Mouse (Mus musculus) heart, postnatal 10 days (tissue): ENCODE measurements around the gene Svbp. TPM values are rescaled to one million over a fixed set of nuclear protein-coding genes. Genes with fewer than 3 reads are reported as not detected.
A peak's percentile ranks its signal among the peaks of the same experiment; 100 is the strongest.

Experiments
- DNase-seq, 2 experiments: peaks; one replicate each; pipeline ENCODE4 v3.0.0; 2021
- intact Hi-C: fragments of 180-260 bp; cut with DNase I; formaldehyde crosslinking; loops from one replicate; pipeline ENCODE4 v1.15.1; 2025
- total RNA-seq, 2 experiments: library from RNA; stranded (reverse); gene quantifications; 2 replicates each; pipeline ENCODE4 v1.2.3; 2021

Gene Svbp
- total RNA-seq, 2 experiments from 2014 or later, result 30.0 to 30.9 TPM

DNA sequence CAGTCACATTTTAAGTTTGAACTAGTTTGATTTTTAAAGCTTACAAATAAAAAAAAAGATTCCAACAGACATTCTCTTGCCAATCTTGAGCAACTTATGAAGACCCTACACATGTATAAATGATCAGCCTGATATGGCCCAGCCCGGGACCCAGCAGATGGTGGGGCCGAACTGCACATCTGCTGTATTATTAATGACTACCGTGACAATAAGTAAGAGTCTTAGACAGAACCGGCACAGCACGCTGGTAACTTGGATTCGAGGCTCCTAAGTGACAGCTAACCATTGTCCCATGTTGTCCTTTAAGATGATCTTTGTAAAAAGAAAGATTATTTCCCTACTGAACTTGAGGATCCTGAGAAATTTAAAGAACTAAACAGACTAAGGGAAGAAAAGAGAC is 5.7 kb upstream of the Svbp start:
- DNase-seq, result no peak
- intact Hi-C loops, result no loop called here

DNA sequence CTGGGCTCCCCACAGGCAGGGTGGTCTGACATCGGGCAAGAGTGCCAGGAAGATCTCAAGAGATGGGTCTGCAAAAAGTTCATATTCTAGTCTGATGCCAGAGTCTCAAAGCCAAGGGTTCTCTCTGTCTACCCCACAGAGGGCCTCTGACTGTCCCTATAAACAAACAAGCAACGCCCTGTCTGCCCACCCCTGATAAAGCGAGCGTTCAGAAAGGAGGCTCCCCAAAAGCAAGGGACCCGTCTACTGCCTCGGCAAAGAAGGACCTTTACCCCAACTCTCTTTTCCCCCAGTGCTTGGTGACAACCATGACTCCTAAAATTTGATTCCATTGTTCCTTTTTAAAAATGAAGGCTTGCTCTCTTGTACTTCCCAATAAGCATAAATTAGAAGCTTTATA is 5.2 kb upstream of the Svbp start, which contains the start of gene Ermap:
Gene Ermap, minus strand, starts transcription at position 148 of the 400 bp plus-strand sequence.
- intact Hi-C loops, result no loop called here
- no peak for DNase-seq

DNA sequence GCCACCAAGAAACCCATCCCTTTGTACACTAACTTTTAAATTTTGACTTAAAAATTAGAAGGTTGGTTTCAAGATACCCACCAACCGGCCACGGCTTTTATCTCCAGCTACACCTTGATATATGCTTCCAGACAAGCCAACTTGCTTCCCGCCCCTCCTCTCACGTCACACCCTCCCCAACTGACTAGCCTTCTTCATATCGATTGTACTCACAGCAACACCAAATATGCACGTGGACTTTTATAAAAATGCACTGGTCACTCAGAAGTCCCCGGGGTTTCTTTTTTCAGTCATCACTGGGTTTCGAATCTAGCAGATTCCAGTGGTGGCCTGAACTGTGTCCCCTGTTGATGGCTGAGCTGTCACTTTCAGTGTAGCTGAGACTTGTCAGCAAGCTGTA is 4.5 kb upstream of the Svbp start:
- intact Hi-C loops, result no loop called here
- DNase-seq, result no peak

DNA sequence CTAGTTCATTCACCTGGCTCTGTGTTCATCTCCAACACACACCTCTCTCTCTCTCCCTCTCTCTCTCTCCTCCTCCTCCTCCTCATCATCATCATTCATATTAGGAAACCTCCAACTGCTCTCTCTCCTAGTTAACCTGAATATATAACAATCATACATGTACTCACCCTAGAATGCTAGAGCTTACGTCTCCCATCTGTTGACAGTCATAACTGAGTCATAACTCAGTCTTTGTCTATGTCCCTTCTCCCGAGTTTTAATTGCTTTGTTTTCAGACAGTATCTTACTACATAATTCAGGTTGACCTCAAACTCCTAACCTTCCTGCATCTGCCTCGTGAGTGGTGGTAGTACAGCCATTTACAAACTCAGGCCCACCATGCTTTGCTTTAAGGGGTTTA is 3.8 kb upstream of the Svbp start:
- intact Hi-C loops, result no loop called here
- no peak for DNase-seq

DNA sequence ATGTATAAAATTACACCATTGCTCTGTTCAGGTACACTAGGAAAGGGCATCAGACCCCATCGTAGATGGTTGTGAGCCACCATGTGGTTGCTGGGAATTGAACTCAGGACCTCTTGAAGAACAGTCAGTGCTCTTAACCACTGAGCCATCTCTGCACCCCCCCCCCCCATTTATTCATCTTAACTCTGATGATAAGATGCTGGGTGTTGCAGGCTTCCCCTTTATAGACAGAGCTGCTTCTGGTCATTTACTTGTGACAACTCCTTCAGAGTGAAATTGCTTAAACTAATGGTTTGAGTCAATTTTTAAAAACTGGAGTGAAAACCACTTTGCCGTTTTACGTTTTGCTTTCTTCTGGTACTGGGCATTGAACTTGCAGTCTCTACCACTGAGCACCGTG is 2.3 kb upstream of the Svbp start:
- DNase-seq, result no peak
- intact Hi-C loops, result no loop called here

DNA sequence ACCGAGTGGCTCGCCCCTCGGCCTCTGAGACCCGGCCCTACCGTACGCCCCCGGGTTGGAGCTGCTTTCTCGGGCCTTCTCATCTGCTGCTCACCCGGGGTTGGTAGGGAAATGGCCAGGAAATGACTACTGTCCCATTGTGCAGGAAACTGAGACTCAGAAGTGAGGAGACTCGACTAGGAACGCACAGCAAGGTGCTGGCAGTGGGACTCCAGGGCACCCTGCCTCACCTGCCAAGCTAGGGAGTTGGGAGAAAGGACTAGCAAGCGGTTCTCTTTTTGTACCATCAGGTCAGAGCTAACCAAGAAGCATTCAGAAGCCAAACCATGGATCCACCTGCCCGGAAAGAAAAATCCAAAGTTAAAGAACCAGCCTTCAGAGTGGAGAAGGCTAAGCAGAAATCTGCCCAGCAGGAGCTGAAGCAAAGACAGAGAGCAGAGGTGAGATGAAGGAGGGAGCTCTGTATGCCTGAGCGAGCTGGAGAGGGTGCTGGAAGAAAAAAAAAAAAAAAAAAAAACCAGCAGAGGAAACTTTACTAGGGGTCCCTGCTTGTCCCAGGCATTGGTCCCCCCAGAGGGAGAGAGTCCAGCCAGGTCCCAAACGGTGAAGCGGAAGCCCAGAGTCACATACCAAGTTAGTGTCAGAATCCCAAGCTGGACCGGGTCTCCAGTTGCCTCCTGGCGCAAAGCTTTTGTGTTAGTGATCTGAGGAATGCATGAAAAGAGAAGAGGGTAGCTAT is 645 bp downstream of the Svbp start:
- intact Hi-C loops, result loop anchor here (2.0 kb wide), 1 partner anchor 21 kb away; the partner anchor contains the start of gene Zfp691
- no peak for DNase-seq

DNA sequence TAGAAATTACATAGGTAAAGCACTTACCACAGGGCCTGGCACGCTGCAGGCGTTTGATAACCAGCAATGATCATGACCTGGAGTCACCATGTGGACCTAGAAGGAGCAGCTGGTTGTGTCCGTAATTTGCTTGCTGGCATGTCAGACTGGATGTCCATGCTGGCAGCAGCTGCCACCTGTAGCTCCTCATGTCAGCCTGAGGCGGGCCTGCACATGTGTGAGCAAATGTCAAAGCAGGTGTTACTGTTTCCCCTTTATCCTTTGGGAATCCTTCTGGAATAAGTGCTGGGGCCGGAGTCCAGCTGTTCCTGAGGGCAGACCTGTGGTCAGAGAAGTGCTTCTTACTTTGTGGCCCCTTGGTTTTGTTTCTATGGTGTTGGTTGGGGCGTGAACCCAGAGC is 3.0 kb downstream of the Svbp start:
- no peak for DNase-seq
- intact Hi-C loops, result loop anchor here (2.0 kb wide), 1 partner anchor 25 kb away; no protein-coding TSS in a partner anchor

DNA sequence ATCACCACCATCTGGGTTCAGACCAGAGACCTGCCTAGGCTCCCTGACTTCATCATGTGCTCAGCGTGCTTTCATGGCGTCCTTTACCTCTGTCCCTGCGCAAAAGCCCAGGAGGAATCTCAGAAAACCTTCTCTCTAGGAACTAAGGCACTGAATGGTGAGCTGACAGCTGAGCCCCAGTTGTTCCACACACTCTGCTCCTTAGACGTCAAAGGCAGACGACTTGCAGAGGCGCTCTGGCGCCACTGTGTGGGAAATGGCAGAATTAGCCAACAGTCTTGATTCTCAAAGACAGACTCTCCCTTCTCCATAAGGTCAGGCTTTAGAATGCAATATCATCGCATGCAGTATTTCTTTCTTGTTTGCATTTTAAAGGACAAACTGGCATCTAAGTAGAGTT is 9.6 kb downstream of the Svbp start:
- intact Hi-C loops, result loop anchor here (1.0 to 2.0 kb wide), 2 partner anchors 46 to 199 kb away; no protein-coding TSS in a partner anchor
- DNase-seq, result peak; percentile 65 to 75

DNA sequence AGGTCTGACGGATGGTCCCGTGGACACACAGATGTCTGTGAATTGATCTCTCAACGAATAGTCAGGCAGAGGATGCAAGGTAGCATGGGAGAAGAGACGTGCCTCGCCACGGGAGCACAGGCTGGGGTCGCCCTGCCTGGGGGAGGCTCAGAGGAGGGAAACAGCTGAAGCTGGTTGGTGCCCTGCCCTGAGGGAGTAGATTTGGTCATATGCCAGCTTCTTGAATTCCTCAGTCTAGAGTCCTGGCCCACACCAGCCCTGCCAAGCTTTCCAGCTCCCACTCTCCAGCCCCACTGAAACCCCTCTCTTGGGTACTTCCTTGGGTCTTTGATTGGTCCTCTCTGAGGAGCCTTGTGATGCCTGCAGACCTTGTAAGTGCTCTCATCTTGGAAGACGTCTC is 21.6 kb downstream of the Svbp start:
- intact Hi-C loops, result no loop called here
- DNase-seq, result no peak

GRCm38 (mm10) chr4:119218169-119218568 is 23.1 kb downstream of the Svbp start, which contains the start of gene Tmem269:
Gene Tmem269, minus strand, starts transcription at chr4:119218217.
- intact Hi-C loops, result no loop called here
- no peak for DNase-seq

- intact Hi-C loops, result loop anchor here (2.0 kb wide), 1 partner anchor 25 kb away; no protein-coding TSS in a partner anchor
- no peak for DNase-seq
These were observed 28.6 kb downstream of the Svbp start for GRCm38 (mm10) chr4:119223696-119224095.

GRCm38 (mm10) chr4:119224534-119224933 is 29.4 kb downstream of the Svbp start:
- intact Hi-C loops, result no loop called here
- no peak for DNase-seq

- intact Hi-C loops, result no loop called here
- DNase-seq, result no peak
These were observed 30.6 kb downstream of the Svbp start for GRCm38 (mm10) chr4:119225719-119226118.

DNA sequence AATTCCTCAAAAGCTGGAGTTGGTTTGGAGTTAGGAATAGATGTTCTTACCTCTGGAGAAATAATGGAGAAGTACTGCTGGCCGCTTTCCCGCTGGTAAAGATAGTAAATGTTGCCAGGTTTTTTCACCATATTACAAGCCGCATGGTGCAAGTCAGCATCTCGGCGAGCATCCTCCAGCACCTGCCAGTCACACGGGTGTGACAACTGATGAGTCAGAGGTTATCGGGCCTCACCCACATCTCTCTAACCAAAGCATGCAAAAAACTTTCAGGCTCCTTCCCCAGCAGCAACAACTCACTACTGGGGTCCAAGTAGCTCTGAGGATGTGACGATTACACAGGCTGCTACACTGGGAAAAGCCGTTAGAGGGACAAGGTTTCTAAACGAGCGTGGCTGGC is 31.6 kb downstream of the Svbp start:
- intact Hi-C loops, result no loop called here
- DNase-seq, result no peak

DNA sequence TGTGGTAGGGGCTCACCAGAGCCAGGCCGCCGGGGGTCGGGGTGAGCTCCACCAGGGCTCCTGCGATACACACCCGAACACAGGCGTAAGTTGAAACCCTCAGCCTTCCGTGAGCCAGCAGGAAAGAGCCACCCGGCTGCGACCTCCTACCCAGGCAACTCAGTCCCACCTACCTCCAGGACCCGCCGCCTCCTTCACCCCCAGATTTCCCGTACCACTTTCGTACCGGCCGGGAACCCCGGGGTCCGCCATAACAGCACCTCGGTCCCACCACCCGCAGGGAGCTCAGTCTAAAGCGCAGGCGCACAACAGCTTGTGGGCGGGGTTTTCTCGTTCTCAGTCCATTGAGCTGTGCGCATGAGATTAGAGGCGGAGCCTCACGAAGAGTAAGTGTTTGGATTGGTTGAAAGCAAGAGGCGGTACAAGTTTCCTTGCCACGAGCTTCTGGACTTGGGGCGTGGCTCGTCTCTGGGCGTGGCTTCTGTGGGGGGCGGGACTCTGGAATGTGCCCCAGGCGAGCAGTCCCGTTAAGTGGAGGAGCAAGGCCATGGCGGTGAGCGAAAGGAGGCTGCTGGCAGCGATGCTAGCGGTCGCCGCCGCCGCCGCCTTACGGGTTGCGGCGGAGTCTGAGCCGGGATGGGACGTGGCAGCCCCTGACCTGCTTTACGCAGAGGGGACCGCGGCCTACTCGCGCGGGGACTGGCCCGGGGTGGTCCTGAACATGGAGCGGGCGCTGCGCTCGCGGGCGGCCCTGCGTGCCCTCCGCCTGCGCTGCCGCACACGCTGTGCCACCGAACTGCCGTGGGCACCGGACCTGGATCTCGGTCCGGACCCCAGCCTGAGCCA is 37.5 kb downstream of the Svbp start, which contains the start of the genes AU022252 and P3h1:
Gene AU022252, minus strand, starts transcription at position 303 of the 846 bp plus-strand sequence.
Gene P3h1, plus strand, starts transcription at position 506 of the 846 bp plus-strand sequence.
- DNase-seq, result peak; percentile 100
- intact Hi-C loops, result loop anchor here (2.0 kb wide), 1 partner anchor 54 kb away; no protein-coding TSS in a partner anchor

DNA sequence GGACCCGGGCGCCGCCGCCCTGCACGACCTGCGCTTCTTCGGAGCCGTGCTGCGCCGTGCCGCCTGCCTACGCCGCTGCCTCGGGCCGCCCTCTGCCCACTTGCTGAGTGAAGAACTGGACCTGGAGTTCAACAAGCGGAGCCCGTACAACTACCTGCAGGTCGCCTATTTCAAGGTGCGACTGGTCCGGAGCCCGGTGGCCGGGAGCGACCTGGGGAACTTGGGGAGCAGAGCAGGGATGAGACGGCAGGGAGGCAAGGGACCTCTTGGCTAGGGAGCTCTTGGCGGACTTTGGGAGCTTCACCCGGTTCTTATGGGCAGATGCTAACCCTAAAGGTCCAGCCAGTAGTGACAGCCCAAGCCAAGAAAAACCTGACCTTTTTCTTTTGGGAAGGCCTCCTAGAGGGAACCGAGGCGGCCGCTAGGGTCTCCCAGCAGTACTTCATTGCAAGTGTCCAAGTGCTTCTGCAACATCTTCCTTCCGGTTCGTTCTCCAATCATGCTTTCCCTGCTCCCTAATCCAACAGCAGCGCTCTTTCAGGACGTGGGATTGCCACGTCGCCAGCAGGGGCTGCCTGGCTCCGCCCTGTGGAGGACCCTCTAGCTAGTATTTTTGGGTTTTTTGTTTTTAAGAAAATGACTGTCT is 38.3 kb downstream of the Svbp start:
- peak; percentile 64 to 66 for DNase-seq
- intact Hi-C loops, result loop anchor here (2.0 kb wide), 1 partner anchor 55 kb away; no protein-coding TSS in a partner anchor

- intact Hi-C loops, result no loop called here
- no peak for DNase-seq
These were observed 39.2 kb downstream of the Svbp start for GRCm38 (mm10) chr4:119234348-119234747.

DNA sequence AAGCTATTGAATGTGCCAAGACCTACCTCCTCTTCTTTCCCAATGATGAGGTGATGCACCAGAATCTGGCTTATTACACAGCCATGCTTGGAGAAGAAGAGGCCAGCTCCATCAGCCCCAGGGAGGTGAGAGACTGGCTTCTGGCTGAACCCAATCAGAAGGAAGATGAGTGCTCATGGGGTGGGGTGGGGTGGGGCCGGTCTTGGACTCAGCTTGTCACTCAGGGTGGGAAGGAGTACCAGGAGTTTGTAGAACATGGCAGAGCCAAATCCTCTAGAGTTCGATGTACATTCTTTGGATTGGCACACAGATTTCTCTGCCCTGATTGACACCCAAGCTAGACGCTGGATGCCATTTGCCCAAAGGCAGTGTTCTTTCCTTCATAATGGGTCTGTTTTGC is 43.6 kb downstream of the Svbp start:
- intact Hi-C loops, result loop anchor here (2.0 to 5.0 kb wide), 2 partner anchors 100 to 184 kb away; partner anchors contain the start of genes Ppcs and Zmynd12
- DNase-seq, result no peak

DNA sequence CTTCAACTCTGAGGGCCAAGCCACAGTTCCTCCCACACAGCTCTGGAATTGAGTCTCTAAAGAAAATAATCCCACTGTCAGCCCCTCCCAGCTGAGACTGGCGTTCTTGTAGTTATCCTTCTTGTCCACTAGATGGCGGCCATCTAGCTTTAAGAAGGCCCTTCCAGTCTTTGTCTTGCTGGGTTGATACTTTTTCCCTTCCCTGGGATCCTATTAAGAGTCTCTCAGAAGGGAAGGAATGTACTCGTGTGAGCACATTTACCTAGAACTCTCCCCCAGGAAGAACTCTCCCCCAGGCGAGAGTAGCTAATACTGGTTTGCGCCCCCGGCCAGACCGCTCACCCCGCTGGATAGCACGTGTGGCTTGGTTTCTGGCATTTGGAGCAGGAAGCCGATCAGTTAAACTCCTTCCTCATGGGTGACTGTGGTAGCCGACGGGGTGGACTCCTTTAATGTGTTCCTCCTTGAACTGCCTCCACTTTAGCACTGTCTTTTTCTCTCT is 44.1 kb downstream of the Svbp start:
- intact Hi-C loops, result loop anchor here (2.0 to 5.0 kb wide), 2 partner anchors 100 to 183 kb away; partner anchors contain the start of genes Ppcs and Zmynd12
- DNase-seq, result peak; percentile 65 to 66

DNA sequence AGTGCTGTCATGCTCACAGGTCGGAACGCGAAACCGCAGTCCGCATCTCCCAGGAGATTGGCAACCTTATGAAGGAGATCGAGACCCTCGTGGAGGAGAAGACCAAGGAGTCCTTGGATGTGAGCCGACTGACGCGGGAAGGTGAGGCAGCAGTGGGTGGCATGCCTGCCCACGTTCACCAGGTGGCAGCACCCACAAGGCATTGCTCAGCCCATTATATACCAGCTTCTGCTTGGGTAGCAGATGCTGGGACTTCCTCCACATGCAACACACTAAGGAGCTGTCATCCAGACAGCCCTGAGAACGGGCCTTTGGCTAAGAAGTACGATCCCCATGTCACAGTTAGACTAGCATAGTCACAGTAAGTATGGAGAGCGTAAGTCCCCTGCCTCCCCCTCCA is 46.6 kb downstream of the Svbp start:
- intact Hi-C loops, result loop anchor here (10.0 kb wide), 2 partner anchors 383 to 573 kb away; no protein-coding TSS in a partner anchor

More for the DNA sequence above, 46.6 kb downstream of the Svbp start:
- DNase-seq, result peak in 1 of 2 experiments; percentile 59
